Mouse (Mus musculus) stomach, embryonic 14.5 days (tissue): ENCODE data around the gene Slc7a8. TPM values are rescaled to one million over a fixed set of nuclear protein-coding genes. Genes with fewer than 3 reads are reported as not detected.

ENCODE experiments used
- ATAC-seq: fragments of 200-750 bp; cut with Nextera tagmentation; 2 replicates; pipeline ENCODE4 v1.8.0; 2017; ENCODE audit warnings: low read depth, moderate TSS enrichment; ENCODE audit not compliant: insufficient number of reproducible peaks, insufficient read depth, low FRiP score
- H3K27ac ChIP-seq: fragments of 300-500 bp; sonication (generic); 2 replicates; pipeline ENCODE4 v1.5.1; 2014; ENCODE audit warnings: mild to moderate bottlenecking, low read length, moderate library complexity, mixed read lengths
- H3K27me3 ChIP-seq: fragments of 300-500 bp; sonication (generic); 2 replicates; pipeline ENCODE4 v1.6.1; 2014; ENCODE audit warnings: low read length, control low read depth, mixed read lengths; ENCODE audit not compliant: control insufficient read depth, insufficient read depth
- H3K36me3 ChIP-seq: fragments of 300-500 bp; sonication (generic); 2 replicates; pipeline ENCODE4 v1.6.1; 2014; ENCODE audit warnings: mild to moderate bottlenecking, control low read depth, low read length, moderate library complexity, mixed read lengths; ENCODE audit not compliant: control insufficient read depth, insufficient read depth
- H3K4me1 ChIP-seq: fragments of 300-500 bp; sonication (generic); 2 replicates; pipeline ENCODE4 v1.6.1; 2014; ENCODE audit warnings: low read length, control low read depth, mixed read lengths; ENCODE audit not compliant: control insufficient read depth, insufficient read depth
- H3K4me2 ChIP-seq: fragments of 300-500 bp; sonication (generic); replicated peaks from 2 replicates; pipeline ENCODE4 v1.6.1; 2014; ENCODE audit warnings: low read depth, low read length, control low read depth
- H3K4me3 ChIP-seq: fragments of 300-500 bp; sonication (generic); 2 replicates; pipeline ENCODE4 v1.5.1; 2014; ENCODE audit warnings: low read depth, low read length, control low read depth
- H3K9ac ChIP-seq: fragments of 300-500 bp; sonication (generic); replicated peaks from 2 replicates; pipeline ENCODE4 v1.6.1; 2014; ENCODE audit warnings: low read depth, mild to moderate bottlenecking, control low read depth, low read length, moderate library complexity, mixed read lengths
- H3K9me3 ChIP-seq: fragments of 300-500 bp; sonication (generic); 2 replicates; pipeline ENCODE4 v1.6.1; 2016; ENCODE audit warnings: low read depth, low read length, control low read depth; ENCODE audit not compliant: control insufficient read depth
- WGBS: fragments of 180-500 bp; shearing (Covaris S2); extraction: QIAGEN DNeasy Blood & Tissue Kit; methylation state at CpG from one replicate; pipeline ENCODE4 v1.1.7; 2014; 5-methylcytosine and 5-hydroxymethylcytosine counted together
- polyA plus RNA-seq: library from polyadenylated mRNA; unstranded; fragments of >200 nt; fragmentation: Nextera tagmentation; extraction: Ambion mirVana; gene quantifications from 2 replicates; pipeline ENCODE4 v1.2.1, GENCODE M21; 2014

Gene Slc7a8
- polyA plus RNA-seq, 1 experiment from 2014 or later: 5.4 TPM

DNA sequence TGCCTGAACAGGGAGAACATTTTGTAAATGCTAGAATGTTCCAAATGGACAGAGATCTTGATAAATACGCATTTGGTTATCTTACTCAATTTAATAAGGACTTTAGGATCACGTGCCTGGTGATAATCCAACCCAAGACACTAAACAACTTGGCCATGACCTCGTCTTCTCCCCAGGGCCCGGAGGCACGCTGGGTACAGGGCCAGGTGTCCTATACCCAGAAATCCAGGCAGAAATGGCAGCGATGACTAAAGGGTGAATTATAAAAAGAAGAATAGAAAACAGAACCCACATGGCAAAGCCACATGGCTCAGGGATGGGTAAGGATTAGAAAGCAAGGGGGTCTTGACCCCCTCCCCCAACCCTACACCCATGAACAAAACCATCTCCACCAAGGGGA lies 40.0 kb downstream of the Slc7a8 start:
- ATAC-seq: no peak
- Histone ChIP-seq H3K27me3 (no peaks in the 10 kb centered on the region), H3K4me2 (no peak overlapping the region), H3K4me3 (no peak overlapping the region), H3K4me1 (0 out of 2 replicates have a peak, but pooled peaks cover 3% of the 10 kb centered on the region), H3K9ac (no peak overlapping the region), H3K9me3 (no peaks in the 10 kb centered on the region), H3K27ac (no peak overlapping the region), H3K36me3 (no peaks in the 10 kb centered on the region)
- WGBS: 79% methylated on average over 6 of the region's 6 CpGs

DNA sequence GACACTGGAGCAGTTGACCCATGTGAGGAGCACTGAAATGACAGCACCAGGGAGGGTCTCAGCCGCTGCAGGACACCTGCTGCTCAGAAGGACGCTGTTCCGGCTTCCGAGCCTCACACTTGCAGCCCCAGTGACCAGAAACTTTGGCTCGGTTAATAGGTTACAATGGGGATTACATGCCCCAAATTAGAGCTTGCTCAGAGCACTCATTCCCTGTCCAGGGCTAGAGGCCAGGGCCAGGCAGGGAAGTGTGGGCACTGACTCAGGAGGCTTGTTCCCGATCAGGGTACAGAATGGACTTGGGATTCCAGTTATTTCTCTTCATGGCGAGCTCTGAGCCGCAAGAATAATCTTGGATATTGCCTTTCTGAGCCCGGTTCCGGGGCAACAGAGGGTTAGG lies 44.1 kb downstream of the Slc7a8 start:
- Histone ChIP-seq H3K9ac (no peak overlapping the region), H3K4me1 (0 out of 2 replicates have a peak, but pooled peaks cover 3% of the 10 kb centered on the region), H3K36me3 (no peaks in the 10 kb centered on the region), H3K27me3 (no peaks in the 10 kb centered on the region), H3K4me2 (no peak overlapping the region), H3K9me3 (no peaks in the 10 kb centered on the region), H3K4me3 (no peak overlapping the region), H3K27ac (0 out of 2 replicates have a peak overlapping the region, but pooled peaks have one; percentile 27)
- no peak for ATAC-seq
- WGBS: 84% methylated on average over 10 of the region's 10 CpGs

DNA sequence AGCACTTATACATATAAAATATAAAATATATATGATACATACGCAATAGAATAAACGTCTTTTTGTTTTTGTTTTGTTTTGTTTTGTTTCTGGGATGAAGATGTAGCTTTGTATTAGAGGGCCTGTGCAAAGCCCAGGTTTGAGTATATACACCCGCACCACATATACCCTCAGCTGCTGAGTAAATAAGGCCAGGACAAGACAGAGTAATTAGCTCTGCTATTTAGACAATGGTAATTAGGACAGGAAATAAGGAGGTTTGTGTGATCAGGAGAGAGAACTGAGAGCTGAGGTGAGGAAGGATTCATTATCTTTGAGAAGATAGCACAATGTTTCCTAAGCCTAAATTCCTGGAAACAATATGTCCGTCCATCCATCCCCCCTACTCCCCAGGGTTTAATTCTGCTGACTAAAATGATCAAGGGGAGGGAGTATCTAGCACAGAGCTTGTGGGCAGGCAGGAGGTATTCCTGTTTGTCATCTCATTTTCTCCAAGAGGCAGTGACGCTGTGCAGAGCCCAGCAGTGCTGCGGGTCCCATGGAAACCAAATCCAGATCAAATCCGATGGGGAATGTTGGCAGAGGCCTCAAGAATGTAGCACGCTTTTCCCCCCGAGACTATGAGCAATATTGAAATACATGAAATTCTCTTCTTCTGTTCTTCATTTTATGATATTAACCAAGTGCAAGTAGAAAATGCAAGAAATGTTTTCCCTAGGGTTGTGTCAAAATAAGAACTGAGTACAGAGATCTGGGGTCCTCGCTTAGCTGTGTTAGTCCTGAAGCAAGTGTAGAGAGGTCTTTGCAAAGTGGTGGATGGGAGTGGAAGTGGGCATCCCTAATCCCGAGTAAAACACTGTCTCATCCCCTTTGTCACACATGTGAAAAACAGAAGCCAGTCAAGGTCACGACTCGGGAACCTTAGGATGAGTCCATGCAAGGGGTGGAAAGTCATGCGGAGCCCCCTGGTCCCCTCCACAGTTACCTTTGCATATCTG lies 44.9 kb downstream of the Slc7a8 start:
- Histone ChIP-seq H3K36me3 (no peaks in the 10 kb centered on the region), H3K4me1 (0 out of 2 replicates have a peak, but pooled peaks cover 3% of the 10 kb centered on the region), H3K4me3 (no peak overlapping the region), H3K9me3 (no peaks in the 10 kb centered on the region), H3K9ac (no peak overlapping the region), H3K4me2 (no peak overlapping the region), H3K27me3 (no peaks in the 10 kb centered on the region), H3K27ac (0 out of 2 replicates have a peak overlapping the region, but pooled peaks have one; percentile 27)
- peak; percentile 28; the same call in 1 of the 2 replicates for ATAC-seq
- 60% methylated on average over 14 of the region's 14 CpGs for WGBS

DNA sequence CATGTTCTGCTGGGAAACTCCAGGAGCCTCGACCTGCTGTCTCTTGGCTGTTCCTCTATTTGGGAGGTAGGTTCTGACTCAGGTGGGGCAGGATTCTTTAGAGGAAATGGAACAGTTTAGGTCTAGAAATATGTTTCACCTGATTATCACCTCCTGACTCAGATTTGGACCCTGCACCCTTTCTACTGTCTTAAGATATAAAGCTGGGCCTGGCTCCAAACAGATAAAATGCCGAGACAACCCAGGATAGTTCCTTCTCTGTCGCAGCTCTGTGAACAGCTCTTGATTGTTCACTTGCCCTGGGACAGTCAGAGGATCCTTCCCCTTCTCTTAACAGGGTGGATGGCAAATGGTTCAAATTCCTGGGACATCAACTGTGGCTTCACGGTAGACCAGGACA lies 46.5 kb downstream of the Slc7a8 start:
- Histone ChIP-seq H3K36me3 (no peaks in the 10 kb centered on the region), H3K27me3 (no peaks in the 10 kb centered on the region), H3K27ac (no peak overlapping the region), H3K4me1 (0 out of 2 replicates have a peak, but pooled peaks cover 3% of the 10 kb centered on the region), H3K4me3 (no peak overlapping the region), H3K9me3 (no peaks in the 10 kb centered on the region), H3K4me2 (no peak overlapping the region), H3K9ac (no peak overlapping the region)
- WGBS: 73% methylated on average over 4 of the region's 4 CpGs
- no peak for ATAC-seq

DNA sequence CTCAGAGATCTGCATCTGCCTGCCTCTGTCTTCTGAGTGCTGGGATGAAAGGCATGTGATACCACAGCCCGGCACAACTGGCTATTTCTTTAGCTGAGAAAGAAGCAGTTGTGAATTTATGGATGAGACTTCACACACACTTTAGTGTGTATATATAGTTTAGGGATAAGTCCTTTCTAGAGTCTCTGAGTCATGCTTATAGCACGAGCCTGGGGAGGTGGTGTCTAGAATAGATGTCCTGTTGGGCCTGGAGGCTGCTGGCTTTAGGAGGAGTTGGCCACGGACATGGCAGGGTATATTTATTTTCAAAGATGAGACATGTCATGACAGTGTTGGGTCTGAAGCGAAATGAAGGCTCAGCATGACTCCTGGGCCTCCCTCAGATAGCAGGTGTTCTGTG lies 47.7 kb downstream of the Slc7a8 start:
- Histone ChIP-seq H3K9ac (no peak overlapping the region), H3K4me1 (0 out of 2 replicates have a peak, but pooled peaks cover 3% of the 10 kb centered on the region), H3K9me3 (no peaks in the 10 kb centered on the region), H3K27me3 (no peaks in the 10 kb centered on the region), H3K4me2 (no peak overlapping the region), H3K27ac (no peak overlapping the region), H3K36me3 (no peaks in the 10 kb centered on the region), H3K4me3 (no peak overlapping the region)
- ATAC-seq: no peak
- 69% methylated on average over 4 of the region's 4 CpGs for WGBS

DNA sequence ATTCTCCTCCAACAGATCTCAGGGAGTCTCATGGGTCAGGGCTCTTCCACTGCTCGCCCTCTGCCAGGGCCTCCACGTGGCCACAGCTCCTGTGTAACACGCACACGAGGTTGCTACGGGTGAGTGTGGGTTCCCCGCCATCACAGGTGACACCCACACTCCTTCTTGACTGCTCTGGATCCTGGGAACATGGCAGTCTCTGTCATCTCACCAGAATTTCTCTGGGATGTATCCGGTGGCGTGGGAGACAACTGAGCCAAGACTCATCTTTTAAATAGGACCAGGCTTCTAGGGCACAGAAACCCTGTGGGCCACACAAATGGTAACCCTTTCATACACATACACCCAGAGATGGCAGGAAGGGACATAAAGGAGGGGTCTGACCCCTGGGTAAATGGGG lies 49.5 kb downstream of the Slc7a8 start:
- Histone ChIP-seq H3K9ac (no peak overlapping the region), H3K4me3 (no peak overlapping the region), H3K9me3 (no peaks in the 10 kb centered on the region), H3K4me1 (0 out of 2 replicates have a peak, but pooled peaks cover 2% of the 10 kb centered on the region), H3K27me3 (no peaks in the 10 kb centered on the region), H3K36me3 (no peaks in the 10 kb centered on the region), H3K27ac (no peak overlapping the region), H3K4me2 (no peak overlapping the region)
- no peak for ATAC-seq
- WGBS: 93% methylated on average over 8 of the region's 8 CpGs

DNA sequence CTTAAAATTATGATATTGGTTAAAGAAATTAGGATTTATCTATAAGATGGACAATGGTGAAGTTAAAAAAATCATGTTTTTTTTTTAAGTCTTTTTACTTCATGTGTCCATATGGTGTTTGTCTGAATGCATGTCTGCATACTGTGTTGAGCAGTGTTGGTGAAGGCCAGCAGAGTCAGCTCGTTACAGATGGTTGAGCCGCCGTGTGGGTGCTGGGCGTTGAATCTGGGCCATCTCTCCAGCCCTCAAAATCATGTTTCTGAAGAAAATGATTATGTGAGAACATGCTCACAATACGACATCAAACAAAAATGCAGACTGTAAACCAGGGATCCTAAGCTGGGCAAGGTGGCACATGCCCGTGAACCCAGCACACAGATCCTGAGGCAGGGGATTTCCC lies 51.4 kb downstream of the Slc7a8 start:
- no peaks in the 10 kb centered on the region for H3K4me1 ChIP-seq
- no peak overlapping the region for H3K4me3 ChIP-seq
- no peaks in the 10 kb centered on the region for H3K9me3 ChIP-seq
- no peaks in the 10 kb centered on the region for H3K36me3 ChIP-seq
- ATAC-seq: no peak
- H3K4me2 ChIP-seq: no peak overlapping the region
- 88% methylated on average over 6 of the region's 6 CpGs for WGBS
- H3K27ac ChIP-seq: no peak overlapping the region
- no peaks in the 10 kb centered on the region for H3K27me3 ChIP-seq
- H3K9ac ChIP-seq: no peak overlapping the region

DNA sequence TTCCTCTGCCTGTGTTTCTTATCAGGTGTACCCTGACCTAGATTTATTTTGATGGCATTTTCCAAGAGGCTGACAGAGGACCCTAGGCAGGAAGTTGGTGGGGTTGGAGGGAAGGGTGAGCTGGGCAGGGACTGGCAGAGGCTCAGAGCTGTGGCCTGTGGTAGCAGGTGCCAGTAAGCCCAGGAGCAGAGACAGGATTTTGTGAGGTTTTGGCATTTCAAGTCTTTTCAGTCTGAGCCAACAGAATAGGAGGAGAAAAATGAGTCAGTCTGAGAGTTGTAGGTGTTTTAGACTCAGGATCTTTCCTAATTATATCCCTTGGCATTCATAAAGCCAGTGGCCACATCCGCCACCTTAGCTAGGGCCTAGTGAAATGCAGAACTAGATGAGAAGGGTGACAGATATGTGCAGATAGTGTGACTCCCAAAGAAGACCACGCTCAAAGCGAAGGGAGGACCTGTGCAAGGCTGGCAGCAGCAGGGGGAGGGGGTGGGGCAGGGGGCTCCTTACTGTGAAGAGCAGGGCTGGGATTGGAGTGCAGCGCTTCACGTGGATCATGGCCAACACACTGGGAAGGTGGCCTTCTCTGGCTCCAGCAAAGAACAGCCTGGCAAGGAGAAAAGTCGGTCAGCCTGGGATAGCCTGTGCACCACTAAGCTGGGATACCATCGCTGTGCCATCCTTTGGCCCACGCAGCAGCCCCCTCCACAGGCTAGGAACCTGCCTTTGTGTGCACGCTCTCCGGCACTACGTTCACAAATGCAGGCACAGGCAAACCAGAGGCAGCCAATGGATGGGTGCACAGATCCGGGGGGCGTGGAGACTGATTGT lies 52.7 kb downstream of the Slc7a8 start:
- Histone ChIP-seq H3K9ac (no peak overlapping the region), H3K4me2 (no peak overlapping the region), H3K27me3 (no peaks in the 10 kb centered on the region), H3K27ac (no peak overlapping the region), H3K9me3 (no peaks in the 10 kb centered on the region), H3K4me3 (no peak overlapping the region), H3K36me3 (no peaks in the 10 kb centered on the region), H3K4me1 (no peaks in the 10 kb centered on the region)
- ATAC-seq: no peak
- 67% methylated on average over 13 of the region's 13 CpGs for WGBS
